Mouse (Mus musculus) forebrain, embryonic 13.5 days (tissue): Measurements from ENCODE around the gene Nsg2. TPM values are rescaled to one million over a fixed set of nuclear protein-coding genes. Genes with fewer than 3 reads are reported as not detected.

Source experiments
- ATAC-seq: fragments of 200-750 bp; cut with Nextera tagmentation; 2 replicates; pipeline ENCODE4 v1.8.0; 2017
- H3K27ac ChIP-seq: fragments of 300-500 bp; sonication (generic); 2 replicates; pipeline ENCODE4 v1.5.1; 2015; ENCODE audit warnings: inconsistent platforms, mild to moderate bottlenecking, moderate library complexity
- H3K27me3 ChIP-seq: fragments of 300-500 bp; sonication (generic); 2 replicates; pipeline ENCODE4 v1.6.1; 2015; ENCODE audit warnings: mild to moderate bottlenecking, inconsistent platforms
- H3K36me3 ChIP-seq: fragments of 300-500 bp; sonication (generic); 2 replicates; pipeline ENCODE4 v1.6.1; 2015; ENCODE audit warnings: mild to moderate bottlenecking, inconsistent platforms; ENCODE audit not compliant: poor library complexity, severe bottlenecking
- H3K4me1 ChIP-seq: fragments of 300-500 bp; sonication (generic); 2 replicates; pipeline ENCODE4 v1.6.1; 2015; ENCODE audit warnings: inconsistent platforms
- H3K4me2 ChIP-seq: fragments of 300-500 bp; sonication (generic); 2 replicates; pipeline ENCODE4 v1.6.1; 2015; ENCODE audit warnings: inconsistent platforms, mild to moderate bottlenecking, moderate library complexity
- H3K4me3 ChIP-seq: fragments of 300-500 bp; sonication (generic); 2 replicates; pipeline ENCODE4 v1.5.1; 2015; ENCODE audit warnings: mild to moderate bottlenecking, inconsistent platforms
- H3K9ac ChIP-seq: fragments of 300-500 bp; sonication (generic); 2 replicates; pipeline ENCODE4 v1.6.1; 2015; ENCODE audit warnings: mild to moderate bottlenecking, inconsistent platforms
- H3K9me3 ChIP-seq: fragments of 300-500 bp; sonication (generic); replicated peaks from 2 replicates; pipeline ENCODE4 v1.6.1; 2016; ENCODE audit warnings: inconsistent platforms
- WGBS: fragments of 180-500 bp; shearing (Covaris S2); methylation state at CpG from one replicate; pipeline ENCODE4 v1.1.7; 2015; 5-methylcytosine and 5-hydroxymethylcytosine counted together
- polyA plus RNA-seq: library from polyadenylated mRNA; unstranded; fragments of >200 nt; fragmentation: Nextera tagmentation; extraction: Ambion mirVana; gene quantifications from 2 replicates; pipeline ENCODE4 v1.2.1, GENCODE M21; 2015

Nsg2 gene
- polyA plus RNA-seq, 1 experiment from 2014 or later, result 358 TPM

DNA sequence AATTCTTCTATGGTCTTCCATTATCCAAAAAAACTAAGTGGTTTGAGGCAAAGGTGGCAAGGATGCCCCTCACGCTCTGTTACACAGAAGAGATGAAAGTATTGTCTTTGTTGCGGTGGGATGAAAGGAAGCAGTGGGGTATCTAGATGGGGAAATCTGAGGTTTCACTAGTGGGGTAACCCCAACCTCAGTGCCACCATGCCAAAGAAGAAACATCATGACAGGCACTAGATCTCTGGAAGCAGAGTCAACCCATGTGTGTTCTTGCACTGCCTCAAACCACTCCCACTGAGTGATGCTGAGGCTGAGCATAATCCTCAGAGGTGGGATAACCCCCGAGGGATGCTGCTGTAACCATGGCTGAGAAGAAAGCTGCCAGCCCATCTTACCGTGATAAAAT, 95.5 kb downstream of the Nsg2 start:
- no peak for ATAC-seq
- Histone ChIP-seq H3K4me1 (0 out of 2 replicates have a peak, but pooled peaks cover 4% of the 10 kb centered on the region), H3K27ac (no peak overlapping the region), H3K36me3 (no peaks in the 10 kb centered on the region), H3K9ac (no peak overlapping the region), H3K9me3 (no peaks in the 10 kb centered on the region), H3K27me3 (no peaks in the 10 kb centered on the region), H3K4me2 (no peak overlapping the region), H3K4me3 (no peak overlapping the region)
- 82% methylated on average over 4 of the region's 4 CpGs for WGBS

DNA sequence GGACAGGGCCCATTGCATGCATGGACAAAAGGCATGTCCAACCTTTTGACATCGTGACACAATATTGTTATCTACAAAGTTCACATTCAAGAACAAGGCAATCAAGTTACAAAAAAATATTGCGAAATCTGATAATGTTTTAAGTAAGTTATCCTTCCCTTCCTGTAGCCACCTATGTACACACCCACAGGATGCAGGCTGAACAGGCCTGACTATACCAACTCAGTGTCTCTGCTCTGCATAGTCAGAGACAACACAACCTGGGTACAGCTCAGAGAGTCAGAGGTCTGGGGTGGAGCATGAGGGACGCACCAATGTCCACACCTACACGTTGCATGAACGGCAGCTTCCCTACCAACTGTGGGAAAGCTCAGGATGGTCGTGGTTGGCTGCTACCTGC, 96.1 kb downstream of the Nsg2 start:
- 0 out of 2 replicates have a peak, but pooled peaks cover 6% of the 10 kb centered on the region for H3K4me1 ChIP-seq
- no peaks in the 10 kb centered on the region for H3K36me3 ChIP-seq
- H3K9ac ChIP-seq, result no peak overlapping the region
- no peak overlapping the region for H3K27ac ChIP-seq
- H3K27me3 ChIP-seq, result no peaks in the 10 kb centered on the region
- H3K4me3 ChIP-seq, result no peak overlapping the region
- H3K9me3 ChIP-seq, result no peaks in the 10 kb centered on the region
- no peak for ATAC-seq
- 89% methylated on average over 6 of the region's 6 CpGs for WGBS
- H3K4me2 ChIP-seq, result no peak overlapping the region

DNA sequence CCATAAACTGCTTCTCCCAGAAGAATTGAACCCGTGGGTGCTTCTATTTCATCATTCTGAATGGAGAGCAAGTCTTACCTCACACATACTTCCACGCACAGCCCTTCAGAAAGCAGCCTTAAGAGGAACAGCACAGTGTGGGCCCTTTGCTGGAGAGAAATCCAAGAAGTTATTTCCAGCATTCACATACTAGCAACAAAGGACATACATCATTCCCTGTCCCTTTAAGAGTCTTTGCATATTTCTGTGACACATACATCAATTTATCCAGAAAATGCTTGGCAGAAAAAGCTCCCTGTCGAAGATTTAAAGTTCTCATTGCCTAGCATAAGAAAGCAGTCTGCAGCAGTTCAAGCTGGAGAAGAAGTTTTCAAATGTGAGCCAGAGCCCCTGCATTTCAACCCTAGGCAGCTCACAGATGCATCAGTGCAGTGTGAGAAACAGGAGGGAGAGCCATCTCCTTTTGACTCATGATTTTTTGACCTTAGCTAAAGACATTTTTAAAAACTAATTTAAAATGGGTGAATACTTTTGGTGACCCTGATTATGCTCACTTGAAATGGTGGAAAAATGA, 100.9 kb downstream of the Nsg2 start:
- 0 out of 2 replicates have a peak, but pooled peaks cover 4% of the 10 kb centered on the region for H3K9me3 ChIP-seq
- no peak for ATAC-seq
- H3K4me1 ChIP-seq, result peaks cover 24% of the 10 kb centered on the region
- H3K27ac ChIP-seq, result no peak overlapping the region
- no peak overlapping the region for H3K4me3 ChIP-seq
- no peak overlapping the region for H3K9ac ChIP-seq
- WGBS, result 48% methylated on average over 3 of the region's 3 CpGs
- H3K36me3 ChIP-seq, result no peaks in the 10 kb centered on the region
- no peak overlapping the region for H3K4me2 ChIP-seq
- H3K27me3 ChIP-seq, result no peaks in the 10 kb centered on the region

DNA sequence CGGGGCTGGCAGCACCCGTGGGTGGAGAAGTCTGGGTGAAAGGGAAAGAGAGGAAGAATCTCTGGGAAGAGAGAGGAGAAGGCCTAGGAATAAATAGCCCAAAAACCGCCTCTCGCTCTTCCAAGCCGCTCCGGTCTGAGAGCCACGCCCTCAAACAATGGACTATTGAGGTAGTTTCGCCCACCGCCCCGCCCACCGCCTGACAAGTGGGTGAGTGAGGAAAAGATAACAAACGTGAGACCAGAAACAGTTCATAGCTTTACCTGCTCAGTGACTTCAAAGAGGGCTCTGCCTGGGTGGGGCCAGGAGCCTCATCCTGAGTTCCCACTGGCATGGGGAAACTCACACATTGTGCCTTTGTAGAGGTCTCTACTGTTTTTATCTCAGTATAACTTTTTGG, 102.7 kb downstream of the Nsg2 start:
- H3K27ac ChIP-seq, result no peak overlapping the region
- 0 out of 2 replicates have a peak, but pooled peaks cover 4% of the 10 kb centered on the region for H3K9me3 ChIP-seq
- WGBS, result 8% methylated on average over 12 of the region's 12 CpGs
- H3K4me3 ChIP-seq, result no peak overlapping the region
- H3K4me2 ChIP-seq, result peak overlapping the region; percentile 35
- no peak overlapping the region; the same call in 1 of the 2 replicates for H3K9ac ChIP-seq
- peaks cover 35% of the 10 kb centered on the region for H3K4me1 ChIP-seq
- no peaks in the 10 kb centered on the region for H3K27me3 ChIP-seq
- no peak for ATAC-seq
- no peaks in the 10 kb centered on the region for H3K36me3 ChIP-seq

DNA sequence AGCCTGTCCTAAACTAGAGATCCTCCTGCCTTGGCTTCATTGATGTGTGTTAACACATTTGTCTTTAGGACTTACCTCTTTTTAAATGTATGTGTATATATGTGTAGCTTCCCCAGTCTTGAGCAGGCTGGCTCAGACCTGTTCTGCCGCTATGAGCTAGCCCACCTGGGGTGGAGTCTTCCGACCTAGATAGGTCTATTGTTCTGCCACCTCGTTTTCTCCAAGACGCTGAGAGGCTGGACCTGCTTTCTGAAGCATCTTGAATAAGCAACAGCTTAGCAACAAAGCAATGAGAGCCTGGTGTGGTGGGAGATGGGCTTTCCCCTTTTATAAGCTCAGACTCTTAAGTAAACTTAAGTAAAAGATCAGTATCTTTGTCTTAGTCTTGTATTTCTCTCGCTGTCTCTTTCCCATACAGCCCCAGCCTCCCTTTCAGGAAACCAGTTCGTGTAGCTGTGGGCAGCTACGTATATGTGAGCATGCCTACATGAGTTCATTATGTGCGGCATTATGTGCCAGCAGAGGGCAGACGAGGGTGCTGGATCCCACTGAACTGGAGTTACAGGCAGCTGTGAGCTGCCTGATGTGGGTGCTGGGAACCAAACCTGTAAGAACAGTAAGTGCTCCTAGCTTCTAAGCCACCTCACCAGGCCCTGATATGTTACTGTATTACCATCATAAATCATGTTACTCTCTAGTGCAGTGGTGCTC, 104.3 kb downstream of the Nsg2 start:
- no peak overlapping the region for H3K9ac ChIP-seq
- H3K27ac ChIP-seq, result no peak overlapping the region
- 0 out of 2 replicates have a peak, but pooled peaks cover 4% of the 10 kb centered on the region for H3K9me3 ChIP-seq
- no peak overlapping the region for H3K4me3 ChIP-seq
- 50% methylated on average over 9 of the region's 9 CpGs for WGBS
- H3K4me2 ChIP-seq, result no peak overlapping the region
- ATAC-seq, result no peak
- no peaks in the 10 kb centered on the region for H3K27me3 ChIP-seq
- H3K36me3 ChIP-seq, result no peaks in the 10 kb centered on the region
- peaks cover 47% of the 10 kb centered on the region for H3K4me1 ChIP-seq

DNA sequence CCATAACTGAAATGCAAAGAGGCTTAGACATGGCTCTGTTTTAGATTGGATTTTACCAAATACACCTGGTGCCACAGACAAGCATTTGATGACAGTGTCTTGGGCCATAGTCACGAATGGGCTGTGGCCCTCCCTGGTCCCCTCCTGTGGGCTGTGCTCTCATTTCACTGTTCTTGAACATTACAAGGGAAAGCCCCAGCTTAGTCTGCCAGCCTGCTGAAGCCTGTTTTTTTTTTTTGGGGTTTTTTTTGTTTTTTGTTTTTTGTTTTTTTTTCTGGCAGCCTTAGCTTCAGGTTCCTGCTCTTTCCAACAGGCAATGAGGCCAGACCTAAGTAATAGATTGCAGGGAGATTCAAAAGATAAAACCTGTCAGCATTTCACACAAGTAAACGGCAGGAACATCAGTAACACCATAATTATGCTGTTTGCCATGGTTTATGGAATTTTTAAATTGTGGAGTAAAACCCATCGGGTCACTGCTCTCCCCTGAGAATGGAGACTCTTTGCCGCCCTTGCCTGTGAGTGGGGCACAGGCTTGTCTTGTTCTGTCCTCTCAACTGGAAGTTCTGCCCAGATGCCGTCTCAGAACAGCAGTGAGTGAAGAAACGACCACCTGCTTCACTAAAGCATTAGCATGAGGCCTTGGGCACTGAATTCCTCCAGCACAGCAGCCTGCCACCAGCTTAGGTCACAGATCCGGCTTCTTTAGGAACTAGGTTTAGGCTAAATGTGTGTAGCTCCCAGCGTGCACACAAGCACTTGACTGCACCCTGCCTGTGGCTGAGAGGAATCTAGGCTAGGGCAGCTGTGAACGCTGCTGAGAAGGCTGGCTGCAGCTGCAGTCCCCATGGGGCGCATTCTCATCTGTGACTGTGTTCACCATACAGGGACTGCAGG, 105.7 kb downstream of the Nsg2 start:
- no peak overlapping the region for H3K4me2 ChIP-seq
- H3K9me3 ChIP-seq, result 0 out of 2 replicates have a peak, but pooled peaks cover 4% of the 10 kb centered on the region
- ATAC-seq, result peak; percentile 75
- no peak overlapping the region for H3K9ac ChIP-seq
- 28% methylated on average over 10 of the region's 10 CpGs for WGBS
- H3K27ac ChIP-seq, result peak overlapping the region; percentile 60
- H3K4me1 ChIP-seq, result peaks cover 42% of the 10 kb centered on the region
- no peak overlapping the region for H3K4me3 ChIP-seq
- no peaks in the 10 kb centered on the region for H3K27me3 ChIP-seq
- H3K36me3 ChIP-seq, result no peaks in the 10 kb centered on the region

DNA sequence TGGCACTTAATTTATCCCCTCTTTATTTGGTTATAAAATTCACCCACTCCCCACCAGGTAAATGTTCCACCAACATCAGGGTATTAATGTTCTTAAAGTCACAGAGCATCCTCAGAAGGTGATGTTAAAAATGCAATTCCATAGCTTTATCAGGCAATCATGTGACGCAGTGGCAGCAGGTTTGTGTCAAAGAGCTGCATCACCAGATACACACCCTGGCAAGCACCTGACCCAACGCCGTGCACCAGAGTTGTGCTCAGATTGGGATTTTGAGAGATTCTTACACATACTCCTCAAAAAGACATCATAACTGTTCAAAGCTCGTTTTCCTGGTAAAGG, 106.4 kb downstream of the Nsg2 start:
- Histone ChIP-seq H3K9me3 (0 out of 2 replicates have a peak, but pooled peaks cover 4% of the 10 kb centered on the region), H3K9ac (no peak overlapping the region), H3K36me3 (no peaks in the 10 kb centered on the region), H3K4me3 (no peak overlapping the region), H3K27ac (peak overlapping the region; percentile 60), H3K4me2 (no peak overlapping the region), H3K27me3 (no peaks in the 10 kb centered on the region), H3K4me1 (peaks cover 45% of the 10 kb centered on the region)
- no peak for ATAC-seq
- 85% methylated on average over 4 of the region's 4 CpGs for WGBS

DNA sequence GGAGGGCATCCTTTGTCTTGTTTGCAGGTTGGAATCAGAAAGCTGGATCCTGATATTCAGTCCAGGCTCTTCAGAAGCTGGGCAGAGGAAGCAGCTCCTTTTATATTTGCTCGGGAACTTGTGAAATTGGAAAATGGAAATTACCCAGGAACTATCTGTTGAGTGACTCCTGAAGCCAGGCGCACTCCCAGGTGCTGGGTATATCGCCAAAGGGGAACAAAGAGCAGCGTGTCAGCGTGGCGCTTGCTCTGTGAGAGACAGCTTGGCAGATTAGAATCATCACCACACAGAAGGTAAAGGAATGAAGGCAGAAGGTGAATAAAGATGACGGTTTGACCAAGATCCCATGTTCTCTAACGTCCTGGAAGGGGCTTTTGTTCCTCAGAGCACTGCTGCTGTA, 108.2 kb downstream of the Nsg2 start:
- Histone ChIP-seq H3K36me3 (no peaks in the 10 kb centered on the region), H3K9ac (no peak overlapping the region; the same call in none of the 2 replicates), H3K27me3 (no peaks in the 10 kb centered on the region), H3K27ac (peak overlapping the region; percentile 57), H3K9me3 (0 out of 2 replicates have a peak, but pooled peaks cover 4% of the 10 kb centered on the region), H3K4me2 (no peak overlapping the region), H3K4me3 (no peak overlapping the region), H3K4me1 (peaks cover 51% of the 10 kb centered on the region)
- ATAC-seq, result no peak
- WGBS, result 39% methylated on average over 8 of the region's 8 CpGs

Other genes with a start within 250 kb of the Nsg2 start
- gene Cpeb4, start 128.3 kb upstream of the Nsg2 start, polyA plus RNA-seq, result 10.4 and 12.4 TPM in 2 replicates
- gene 4930524B15Rik, start 34.9 kb upstream of the Nsg2 start, polyA plus RNA-seq, result 0.10 and 0.25 TPM in 2 replicates
- not detected in 2 replicates for gene Il9r, start 199.8 kb downstream of the Nsg2 start, polyA plus RNA-seq
- gene Snrnp25, start 205.0 kb downstream of the Nsg2 start, polyA plus RNA-seq, result 61.3 and 64.9 TPM in 2 replicates
- 9.7 and 12.3 TPM in 2 replicates for gene Rhbdf1, start 221.8 kb downstream of the Nsg2 start, polyA plus RNA-seq
- gene Mpg, start 226.0 kb downstream of the Nsg2 start, polyA plus RNA-seq, result 24.9 and 30.6 TPM in 2 replicates